Mouse (Mus musculus) layer of hippocampus, adult 18-20 months (tissue): ENCODE data around the gene Pitpnm2. TPM values are rescaled to one million over a fixed set of nuclear protein-coding genes. Genes with fewer than 3 reads are reported as not detected.
"Not testable (repeated sequence)": the region's sequence is repeated elsewhere in the genome, so short reads cannot be mapped to it uniquely, and the experiment has no call there.

Experiments
- DNase-seq, 2 experiments: peaks; one replicate each; pipeline ENCODE4 v3.0.0; 2022; ENCODE audit warnings: low spot score in 2 of 2
- long read RNA-seq: library from polyadenylated mRNA; stranded (forward); transcript quantifications from one replicate; pipeline ENCODE4 v2.0.0, GENCODE M21; 2021
- total RNA-seq, 2 experiments: library from RNA; stranded (reverse); gene quantifications; 2 replicates each; pipeline ENCODE4 v1.2.3; 2021

Gene Pitpnm2
- total RNA-seq, result 100 to 1,000 TPM; 315 to 325 TPM
- long read RNA-seq, full-length matches to known transcripts, result 46 of 156 reads
- long read RNA-seq, partial matches to known transcripts, result 46 of 156 reads
- long read RNA-seq, other reads (novel, unspliced or antisense), result 64 of 156 reads

DNA sequence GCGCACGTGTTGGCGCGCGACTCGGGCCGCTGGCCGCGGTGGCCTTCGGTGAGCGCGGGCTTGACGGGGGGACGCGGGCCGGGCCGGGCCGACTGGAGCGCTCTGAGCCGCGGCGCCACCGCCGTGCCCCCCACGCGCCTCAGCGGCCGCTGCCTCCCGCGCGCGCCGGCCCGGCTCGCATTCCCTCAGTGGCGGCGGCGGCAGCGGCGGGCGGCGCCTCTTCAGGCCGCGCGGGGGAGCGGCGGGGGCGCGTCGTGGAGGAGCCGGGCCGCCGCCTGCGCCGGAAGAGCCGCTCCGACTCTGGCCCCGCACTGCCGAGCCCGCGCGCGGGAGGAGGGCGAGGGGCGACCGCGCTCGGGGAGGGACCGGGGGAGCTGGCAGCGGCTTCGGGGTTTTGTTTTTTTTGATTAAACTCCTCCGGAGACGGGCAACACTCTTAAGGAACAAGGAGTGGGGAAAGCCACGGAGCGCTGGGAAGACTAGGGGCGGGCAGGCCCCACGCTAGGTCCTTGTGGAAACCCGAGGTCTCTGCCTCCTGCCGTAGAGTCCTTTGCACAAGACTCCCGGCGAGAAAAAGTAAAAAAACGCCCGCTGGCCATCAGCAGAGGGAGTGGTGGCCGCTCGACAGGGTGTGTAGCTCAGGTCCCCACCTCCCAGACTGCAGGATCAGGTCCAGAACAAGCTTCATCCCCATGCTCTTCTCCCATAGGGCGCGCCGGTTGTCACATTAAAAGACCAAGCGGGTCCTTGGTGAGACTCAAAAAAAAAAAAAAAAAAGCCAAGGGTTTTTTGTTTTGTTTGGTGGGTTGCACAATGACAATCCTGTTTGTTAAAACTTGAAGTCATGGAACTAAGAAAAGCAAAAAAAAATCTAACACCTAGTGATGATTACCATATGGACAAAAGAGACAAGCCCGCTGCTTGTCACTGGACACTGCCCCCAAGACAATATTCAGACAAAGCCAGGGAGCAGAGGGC lies at the start of gene Pitpnm2:
Pitpnm2 (minus strand) TSS at position 147 of the 978 bp plus-strand sequence.
- DNase-seq, result no peak

DNA sequence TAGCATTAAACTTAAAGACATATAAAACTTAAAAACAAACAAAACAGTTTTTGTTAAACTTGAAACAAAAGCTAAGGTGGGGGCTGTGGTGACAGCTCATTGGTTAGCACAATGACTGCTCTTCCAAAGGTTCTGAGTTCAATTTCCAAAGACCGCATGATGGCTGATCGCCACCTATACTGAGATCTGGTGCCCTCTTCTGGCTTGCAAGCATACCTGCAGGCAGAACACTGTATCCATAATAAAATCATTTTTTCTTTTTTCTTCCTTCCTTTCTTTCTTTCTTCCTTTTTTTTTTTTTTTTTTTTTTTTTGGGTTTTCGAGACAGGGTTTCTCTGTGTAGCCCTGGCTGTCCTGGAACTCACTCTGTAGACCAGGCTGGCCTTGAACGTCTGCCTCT lies 49.7 kb upstream of the Pitpnm2 start:
- not testable (repeated sequence) for DNase-seq

DNA sequence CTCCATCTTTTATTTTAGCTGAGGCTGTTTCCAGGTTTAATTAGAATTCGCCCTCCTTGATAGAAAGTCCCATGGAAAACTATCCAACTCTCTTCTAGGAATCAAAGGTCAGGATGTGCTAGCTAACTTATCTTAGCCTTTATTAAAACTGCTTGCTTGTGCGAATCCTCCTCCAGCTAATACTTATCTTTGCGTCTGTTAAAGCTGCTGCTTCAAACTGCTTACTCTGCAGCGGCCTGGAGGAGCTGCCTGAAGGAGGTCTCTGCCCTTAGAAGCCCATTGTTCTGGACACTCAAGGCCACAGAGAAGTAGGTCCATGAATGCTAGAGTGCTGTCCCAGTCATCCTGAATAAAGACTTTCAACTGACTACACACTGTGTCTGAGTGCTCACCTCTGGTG lies 46.9 kb upstream of the Pitpnm2 start:
- DNase-seq, result no peak

DNA sequence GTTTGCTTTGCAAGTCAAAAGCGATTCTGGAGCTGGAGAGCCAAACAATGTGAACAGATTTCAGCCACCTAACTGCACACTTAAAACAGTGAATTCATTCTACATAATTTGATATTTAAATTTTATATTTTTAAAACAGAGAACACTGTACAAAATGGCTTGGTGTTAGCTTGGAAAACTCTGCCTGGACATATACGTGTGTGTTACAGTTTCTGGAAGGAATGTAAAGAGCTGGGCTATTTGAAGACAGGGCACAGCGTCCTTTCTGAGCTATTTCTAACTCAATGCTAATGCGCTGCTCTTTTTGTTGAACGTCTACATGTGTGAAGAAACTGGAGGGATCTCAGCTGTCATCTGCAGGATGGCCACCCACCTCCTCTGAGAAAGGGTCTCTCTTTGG lies 44.4 kb upstream of the Pitpnm2 start:
- no peak for DNase-seq

DNA sequence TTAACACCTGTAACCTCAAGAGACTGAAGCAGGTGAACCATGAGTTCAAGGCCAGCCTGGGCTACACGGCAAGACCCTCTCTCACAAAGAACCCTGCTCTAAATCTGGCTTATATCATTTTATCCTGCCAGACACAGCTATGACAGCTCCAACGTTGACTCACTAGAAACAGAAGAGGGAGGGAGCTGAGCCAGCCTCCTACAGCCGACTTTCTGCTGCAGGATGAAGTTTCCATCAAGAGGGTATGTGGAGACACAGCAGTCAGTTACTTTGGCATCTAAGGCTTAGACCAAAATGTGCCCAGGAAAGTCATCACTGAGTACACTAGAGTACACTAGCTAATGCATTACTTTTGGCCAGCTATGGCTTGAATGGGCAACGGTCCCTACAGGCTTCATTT lies 40.7 kb upstream of the Pitpnm2 start:
- peak in 1 of 2 experiments; percentile 30 for DNase-seq

DNA sequence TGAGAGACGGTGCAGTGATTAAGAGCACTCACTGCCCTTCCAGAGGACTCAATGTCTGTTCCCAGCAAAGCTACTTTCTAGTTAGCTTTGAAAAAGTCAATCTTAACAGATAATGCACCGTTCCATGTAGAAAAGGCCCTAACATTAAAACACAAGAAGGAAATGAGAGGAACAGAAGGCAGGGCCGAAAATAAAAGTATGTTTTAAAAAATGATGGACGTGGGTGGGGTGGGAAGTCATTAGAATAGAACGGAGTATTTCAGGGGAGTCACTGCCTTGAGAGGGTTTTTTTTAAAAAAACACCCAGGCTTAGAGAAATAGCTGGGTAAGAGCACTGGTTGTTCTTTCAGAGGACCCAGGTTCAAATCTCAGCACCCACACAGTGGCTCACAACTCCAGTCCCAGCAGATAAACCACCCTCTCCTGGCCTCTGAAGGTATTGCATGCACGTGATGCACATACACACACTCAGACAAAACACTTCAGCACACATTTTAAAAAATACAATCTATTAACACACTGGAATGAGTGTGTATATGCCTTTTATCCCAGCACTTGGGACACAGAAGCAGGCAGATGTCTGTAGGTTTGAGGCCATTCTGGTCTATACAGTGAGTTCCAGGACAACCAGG lies 38.2 kb upstream of the Pitpnm2 start:
- DNase-seq, result no peak

DNA sequence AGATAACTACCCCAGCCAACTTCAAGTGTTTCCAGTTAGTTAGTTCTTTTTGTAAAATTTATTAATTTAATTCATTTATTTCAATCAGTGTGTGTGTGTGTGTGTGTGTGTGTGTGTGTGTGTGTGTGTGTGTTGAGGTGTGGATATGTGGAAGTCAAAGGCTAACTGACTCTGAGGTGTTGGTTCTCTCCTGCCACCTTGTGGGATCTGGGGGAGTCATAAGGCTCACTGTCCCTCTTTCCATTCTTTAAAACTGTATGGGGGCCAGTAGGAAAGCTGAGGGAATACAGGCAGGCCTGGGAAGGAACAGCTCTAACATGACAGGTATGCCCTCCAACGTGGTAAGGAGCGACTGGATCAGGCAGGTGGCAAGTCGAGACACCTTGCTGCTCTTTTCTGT lies 34.8 kb upstream of the Pitpnm2 start:
- no peak for DNase-seq

DNA sequence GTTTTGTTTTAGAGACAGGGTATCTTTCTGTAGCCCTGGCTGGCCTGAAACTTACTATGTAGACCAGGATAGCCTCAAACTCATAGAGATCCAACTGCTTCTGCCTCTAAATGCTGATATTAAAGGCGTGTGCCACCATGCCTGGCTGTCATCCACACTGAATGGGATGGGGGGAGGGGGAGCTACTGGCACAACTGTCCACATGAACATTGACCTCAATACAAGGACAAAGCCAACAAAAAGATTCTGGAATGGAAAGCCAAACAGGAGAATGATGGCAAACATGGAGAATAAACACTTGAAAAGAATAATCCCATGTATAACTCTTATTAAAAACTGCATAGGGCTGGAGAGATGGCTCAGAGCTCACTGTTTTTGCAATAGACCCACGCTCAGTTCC lies 33.3 kb upstream of the Pitpnm2 start:
- no peak for DNase-seq

DNA sequence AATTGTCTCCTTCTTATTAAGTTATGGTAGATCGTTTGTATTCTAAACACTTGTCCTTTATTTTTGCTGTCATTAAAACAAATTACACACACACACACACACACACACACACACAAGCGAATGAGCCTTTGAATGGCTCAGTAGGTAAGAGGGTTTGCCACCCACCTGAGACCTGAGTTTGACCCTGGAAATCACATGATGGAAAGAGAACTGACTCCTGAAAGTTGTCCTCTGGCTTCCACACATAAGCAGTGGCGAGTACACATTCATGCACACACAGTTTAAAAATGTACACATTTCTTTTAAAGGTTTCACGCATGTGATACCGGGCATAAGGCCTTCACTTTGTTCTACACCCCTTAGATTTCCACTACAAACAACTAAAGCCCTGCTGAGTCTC lies 20.7 kb upstream of the Pitpnm2 start:
- no peak for DNase-seq

DNA sequence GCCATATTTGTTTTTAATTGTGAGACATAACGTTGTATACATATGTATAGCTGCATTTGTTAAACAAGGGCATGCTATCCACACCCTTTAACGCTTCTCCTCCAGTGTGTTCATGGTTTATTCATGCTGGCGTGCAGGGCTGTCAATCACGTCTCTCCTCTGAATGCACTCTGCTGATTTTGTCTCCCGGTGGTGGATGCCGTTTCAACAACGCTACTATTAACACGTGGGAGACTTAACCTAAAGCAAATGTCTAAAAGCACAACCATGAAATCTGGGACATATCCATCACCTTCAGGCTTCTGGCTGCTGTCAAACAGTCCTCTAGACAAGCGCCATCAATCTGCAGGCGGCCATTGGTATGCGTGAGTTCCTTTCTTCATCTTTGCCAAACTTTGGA lies 20.1 kb upstream of the Pitpnm2 start:
- DNase-seq, result no peak

DNA sequence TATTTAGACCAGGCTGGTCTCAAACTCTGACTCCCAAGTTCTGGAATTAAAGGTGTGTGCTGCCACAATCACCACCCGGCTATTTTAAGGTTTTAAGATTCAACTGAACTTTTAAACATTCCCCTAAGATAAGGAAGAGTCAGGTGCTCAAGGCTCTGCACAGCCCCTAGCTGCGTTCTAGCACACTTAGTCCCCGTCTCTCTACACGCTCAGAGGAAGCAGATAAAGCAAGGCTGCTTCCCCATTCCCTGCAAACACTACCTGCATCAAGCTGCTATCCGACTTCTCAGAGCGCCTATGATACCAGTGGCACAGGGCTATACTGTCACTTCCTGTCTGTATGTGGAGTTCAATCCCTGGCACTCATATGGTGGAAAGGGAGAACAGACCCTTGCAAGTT lies 18.1 kb upstream of the Pitpnm2 start:
- no peak for DNase-seq

DNA sequence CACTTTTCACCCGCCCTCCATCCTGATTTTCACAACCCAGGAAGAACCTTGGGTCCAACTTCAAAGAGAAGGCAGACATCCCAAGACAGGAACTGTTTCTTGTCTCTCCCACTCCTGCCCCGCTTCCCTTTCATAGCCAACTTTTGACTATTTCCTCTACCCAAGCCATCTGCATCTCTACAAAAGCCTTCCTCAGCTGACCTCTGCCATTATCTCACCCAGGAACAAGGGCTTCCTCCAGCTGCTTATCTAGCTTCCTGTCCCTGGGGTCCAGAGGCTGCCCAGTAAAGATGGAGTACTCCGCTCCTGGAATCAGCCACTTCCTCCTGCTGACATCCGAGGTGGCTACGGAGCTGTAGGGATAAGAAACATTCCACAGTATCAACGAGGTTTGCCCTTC lies 17.3 kb upstream of the Pitpnm2 start:
- DNase-seq, result no peak

DNA sequence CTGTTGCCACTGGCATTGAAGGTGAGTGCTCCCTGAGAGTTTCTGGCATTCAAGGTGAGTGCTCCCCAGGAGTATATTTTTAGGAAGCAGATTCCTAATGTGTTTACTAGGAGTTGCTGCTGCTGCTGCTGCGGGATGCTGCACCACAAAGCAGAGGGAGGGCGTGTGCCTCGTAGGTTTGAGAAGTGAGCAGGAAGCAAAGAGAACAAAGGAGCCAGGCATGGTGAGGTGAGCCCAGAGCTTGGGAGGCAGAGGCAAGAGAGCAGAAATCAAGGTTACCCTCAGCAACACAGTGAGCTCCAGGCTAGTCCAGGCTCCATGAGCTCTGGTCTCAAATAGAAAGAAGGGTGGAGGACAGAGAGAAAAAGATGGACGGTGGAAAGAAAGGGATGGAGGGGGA lies 13.7 kb upstream of the Pitpnm2 start:
- DNase-seq, result no peak

DNA sequence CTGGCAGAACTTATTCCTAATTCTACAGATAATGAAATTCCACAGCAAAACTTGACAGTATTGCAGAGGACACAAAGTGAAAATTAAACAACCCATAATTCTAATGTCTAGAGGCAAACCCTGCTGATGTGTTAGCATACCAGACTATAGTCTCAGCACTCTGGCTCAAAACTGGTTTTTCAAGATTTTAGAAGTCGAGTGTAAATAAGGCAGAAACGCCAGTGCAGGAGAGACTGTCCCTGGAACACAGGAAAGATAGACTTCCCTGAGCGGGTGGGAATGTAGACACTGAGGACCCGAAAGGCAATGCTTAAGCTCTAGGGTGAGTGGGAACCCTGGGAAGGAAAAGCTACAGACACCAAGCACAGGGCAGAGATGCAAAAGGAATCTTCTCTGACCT lies 12.5 kb upstream of the Pitpnm2 start:
- DNase-seq, result no peak

DNA sequence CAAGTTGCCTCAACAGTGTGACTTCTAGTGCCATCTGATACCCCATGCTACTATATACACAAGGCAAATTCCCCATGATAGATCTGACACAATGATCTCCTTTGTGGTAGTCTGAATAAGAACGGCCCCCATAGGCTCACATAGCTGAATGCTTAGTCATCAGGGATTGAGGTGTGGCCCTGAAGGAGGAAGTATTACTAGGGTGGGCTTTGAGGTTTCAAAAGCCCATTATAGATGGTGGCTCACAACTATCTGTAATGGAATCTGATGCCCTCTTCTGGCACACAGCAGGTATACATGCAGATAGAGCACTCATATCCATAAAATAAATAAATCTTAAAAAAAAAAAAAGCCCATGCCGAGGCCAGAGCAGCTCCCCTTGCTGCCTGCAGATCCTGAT lies 9.6 kb upstream of the Pitpnm2 start:
- DNase-seq, result no peak

DNA sequence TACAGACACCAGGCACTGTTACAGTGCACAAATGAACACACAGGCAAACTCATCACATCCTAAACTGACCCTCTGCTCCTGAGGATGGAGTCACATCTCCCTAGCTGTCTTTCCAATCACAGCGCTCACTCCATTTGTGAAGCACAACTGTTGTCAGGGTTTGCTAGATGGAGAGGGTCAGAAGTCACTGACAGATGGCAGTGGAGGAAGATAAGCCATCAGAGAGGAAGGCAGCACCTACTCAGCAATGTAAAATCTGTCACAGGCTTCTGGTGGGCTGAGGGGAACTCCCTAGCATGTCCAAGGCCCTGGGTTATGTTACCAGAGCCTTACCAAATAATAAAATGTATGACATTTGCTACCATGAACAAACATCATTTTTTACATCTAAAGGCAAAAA lies 8.5 kb upstream of the Pitpnm2 start:
- DNase-seq, result no peak

DNA sequence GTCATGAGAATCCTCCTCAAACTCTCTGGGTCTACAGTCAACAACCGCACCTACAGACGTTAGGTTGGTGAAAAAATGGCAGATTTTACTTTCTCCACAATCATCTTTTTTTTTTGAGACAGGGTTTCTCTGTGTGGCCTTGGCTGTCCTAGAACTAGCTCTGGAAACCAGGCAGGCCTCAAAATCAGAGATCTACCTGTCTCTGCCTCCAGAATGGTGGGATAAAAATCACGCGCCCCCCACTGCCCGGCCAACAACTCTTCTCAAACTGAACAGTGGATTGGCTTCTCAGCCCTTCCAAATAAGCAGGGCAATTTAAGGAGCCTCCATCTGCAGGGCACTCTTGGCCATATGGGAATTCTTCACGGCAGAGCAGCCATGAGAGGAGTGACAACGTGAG lies 5.6 kb upstream of the Pitpnm2 start:
- DNase-seq, result no peak

DNA sequence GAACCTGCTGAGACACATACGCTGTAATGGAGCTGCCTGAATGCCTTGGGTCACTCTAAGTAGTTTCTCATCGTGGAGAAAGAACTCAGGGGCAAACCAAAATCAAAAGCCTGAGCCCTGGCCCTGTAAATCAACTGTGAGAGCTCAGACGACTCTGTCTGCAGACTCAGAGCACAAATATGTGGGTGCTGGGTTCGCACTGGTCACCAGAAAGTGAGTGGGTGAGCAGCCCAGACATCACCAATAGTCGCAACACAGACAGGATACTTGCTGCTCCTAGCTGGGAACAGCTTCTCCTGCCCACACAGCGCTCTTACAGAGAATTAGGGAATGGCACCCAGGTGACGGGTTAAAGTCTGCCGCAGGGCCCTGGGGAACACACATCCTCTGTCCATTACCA lies 4.0 kb upstream of the Pitpnm2 start:
- DNase-seq, result no peak

DNA sequence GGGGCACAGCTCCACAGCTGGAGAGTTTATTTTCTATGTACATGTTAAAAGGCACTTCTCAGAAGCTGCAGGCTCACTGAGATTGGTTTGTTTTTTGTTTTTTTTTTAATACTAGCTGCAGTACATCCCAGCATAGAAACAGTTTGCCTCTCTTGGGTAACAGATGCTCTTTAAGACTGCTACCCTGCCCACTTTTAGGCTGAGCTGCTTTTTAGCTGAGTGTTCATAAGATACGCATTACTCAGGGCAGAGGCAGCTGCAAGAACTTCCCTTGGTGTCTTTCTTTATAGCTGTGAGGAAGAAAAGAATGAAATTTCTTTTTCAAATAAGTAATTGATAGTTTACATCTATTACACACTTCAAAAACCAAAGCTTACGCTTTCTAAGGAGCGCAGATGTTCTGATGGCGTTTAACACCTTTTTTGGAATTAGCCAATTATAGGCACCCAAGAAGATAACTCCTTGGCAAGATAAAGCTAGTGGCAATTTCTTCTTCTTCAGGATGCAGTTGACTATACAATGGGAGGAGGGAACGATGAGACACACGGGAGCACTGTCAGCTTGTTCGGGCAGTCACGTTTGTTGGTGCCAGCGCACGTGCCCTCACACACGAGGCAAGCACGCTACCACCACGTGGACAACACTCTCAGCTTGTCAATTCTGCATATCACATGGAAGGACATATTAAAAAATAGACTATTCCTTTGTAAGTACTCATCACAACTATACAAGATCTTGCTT lies 3.2 kb upstream of the Pitpnm2 start:
- DNase-seq, result peak in 1 of 2 experiments; percentile 49

DNA sequence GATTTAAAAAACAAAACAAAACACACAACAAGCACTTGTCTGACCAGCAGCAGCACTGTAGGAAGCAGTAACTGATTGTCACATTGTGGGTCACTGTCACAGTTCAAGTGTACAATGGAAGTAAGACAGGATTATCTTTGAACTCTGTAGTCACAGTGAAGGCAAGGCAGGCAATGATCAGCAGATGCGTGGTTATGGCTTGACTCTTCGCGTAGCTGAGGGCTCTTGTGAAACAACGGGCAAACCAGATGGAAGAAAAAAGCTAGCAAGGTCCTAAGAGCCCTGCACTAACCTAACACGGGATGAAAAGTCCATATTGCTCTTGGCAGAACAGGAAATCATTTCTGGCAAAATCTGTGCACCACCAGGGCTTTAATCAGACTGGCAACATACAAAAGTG lies 1.5 kb upstream of the Pitpnm2 start:
- DNase-seq, result no peak

DNA sequence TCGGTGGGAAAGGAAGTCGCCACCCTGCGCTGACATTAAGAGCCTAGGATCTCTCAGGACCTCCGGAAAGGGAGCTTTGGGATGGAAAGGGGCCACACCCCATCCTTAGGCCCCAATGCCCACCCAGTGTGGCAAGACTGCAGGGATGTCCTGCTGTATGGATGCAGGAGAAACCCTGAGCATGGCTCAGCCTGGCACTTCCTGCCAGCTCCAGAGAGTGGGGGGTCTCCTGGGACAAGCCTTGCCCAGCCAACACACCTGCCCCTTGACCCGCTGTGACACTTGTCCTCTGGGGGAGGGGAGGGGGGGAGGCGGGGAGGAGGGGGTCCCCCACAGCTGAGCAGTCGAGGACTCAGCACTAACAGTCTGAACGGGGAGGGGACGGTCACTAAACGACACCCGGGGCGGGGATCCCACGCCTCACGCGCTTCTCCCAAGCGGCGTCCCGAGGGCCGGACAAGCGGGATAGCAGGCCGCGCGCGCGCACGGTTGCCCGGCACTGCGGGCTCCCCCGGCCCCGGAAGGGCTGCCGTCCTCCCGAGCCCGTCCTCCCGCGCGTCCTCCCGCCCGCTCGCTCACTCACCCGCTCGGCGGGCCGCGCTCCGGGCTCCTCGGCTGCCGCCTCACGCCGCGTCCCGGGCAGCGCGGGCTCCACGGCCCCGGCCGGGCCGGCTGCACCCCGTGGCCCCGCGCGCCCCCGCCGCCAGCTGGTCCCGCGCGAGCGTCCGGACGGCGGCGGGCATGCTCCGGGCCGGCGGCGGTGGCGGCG lies 531 bp downstream of the Pitpnm2 start:
- no peak for DNase-seq
